Mouse (Mus musculus): ENCODE measurements around the gene Pih1d1.
"Not testable (repeated sequence)": the region's sequence is repeated elsewhere in the genome, so short reads cannot be mapped to it uniquely, and the experiment has no call there.

The Pih1d1 gene

DNA sequence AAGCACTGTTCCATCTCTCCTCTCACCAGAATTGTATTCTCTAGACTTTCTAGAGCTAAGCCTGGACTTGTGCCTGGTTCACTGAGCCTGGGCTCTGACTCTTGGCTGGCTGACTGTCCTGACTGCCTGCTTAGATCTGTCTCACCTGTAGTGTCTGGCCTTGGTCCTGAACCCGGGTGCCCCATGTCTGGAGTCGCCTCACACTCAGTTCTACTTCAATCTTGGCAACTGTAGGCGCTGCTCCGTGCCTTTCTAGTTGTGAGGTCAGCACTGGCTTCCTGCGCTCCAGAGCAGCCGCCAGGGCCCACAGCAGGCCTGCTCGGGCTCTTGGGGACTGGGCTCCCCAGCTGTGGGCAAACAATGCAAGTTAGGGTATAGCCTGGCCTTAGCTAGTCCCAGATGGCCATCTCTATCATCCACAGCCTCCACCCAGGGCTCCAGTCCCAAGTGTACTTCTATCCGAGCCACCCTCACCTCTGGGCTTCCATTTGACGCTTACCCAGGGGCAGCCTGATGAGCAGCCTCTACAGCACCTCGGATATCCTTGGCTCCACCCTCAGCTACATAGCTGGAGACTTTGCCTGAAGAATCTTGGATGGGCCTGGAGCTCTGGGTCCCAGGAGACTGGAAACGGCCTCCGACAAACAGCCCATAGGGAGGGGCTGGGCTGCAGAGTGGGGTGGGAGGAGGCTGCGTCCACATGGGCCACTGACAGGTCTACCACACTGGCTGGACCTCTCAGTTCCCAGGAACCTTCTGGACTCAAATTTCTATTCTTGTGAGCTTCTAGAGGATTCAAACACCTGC lies 9.5 kb upstream of the Pih1d1 start:
- intact Hi-C loops (cut with DNase I), result no loop called here

DNA sequence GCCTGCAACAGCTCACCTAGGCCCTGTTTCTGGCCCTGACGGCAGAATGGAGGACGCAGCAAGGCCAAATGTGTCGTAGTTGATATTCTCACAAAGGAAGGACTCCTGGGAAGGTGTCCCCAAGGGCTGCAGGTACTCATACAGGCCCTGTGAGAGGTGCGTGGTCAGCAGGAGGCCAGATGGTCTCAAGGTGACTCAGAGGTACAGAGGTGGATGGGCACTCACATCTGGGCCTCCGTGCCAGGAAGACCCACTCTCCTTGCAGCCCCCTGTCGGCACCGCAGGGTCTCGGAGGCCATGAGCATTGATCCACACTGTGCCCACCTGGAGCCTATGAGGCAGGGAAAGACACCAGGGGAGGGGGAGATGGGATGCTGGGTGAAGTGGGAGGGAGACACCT lies 8.6 kb upstream of the Pih1d1 start:
- intact Hi-C loops (cut with DNase I), result no loop called here

DNA sequence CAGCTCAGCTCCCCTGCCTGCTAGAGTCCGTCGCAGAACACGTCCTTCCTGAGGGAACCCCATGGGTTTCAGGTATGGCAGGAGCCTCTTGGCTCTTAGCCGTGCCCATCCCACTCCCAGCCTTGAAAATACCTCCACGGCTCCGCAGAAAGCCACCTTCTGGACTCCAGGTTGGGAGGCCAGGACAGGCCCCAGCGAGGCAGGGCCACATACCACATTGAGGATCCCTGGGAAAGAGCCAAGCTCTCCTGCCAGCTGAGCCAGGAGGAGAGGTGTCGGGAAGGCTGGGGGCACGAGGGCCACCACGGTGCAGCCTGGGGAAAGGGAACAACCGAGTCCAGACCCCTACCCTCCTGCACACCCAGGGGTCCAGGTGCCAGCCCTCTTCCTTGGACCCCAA lies 6.8 kb upstream of the Pih1d1 start:
- intact Hi-C loops (cut with DNase I), result no loop called here

DNA sequence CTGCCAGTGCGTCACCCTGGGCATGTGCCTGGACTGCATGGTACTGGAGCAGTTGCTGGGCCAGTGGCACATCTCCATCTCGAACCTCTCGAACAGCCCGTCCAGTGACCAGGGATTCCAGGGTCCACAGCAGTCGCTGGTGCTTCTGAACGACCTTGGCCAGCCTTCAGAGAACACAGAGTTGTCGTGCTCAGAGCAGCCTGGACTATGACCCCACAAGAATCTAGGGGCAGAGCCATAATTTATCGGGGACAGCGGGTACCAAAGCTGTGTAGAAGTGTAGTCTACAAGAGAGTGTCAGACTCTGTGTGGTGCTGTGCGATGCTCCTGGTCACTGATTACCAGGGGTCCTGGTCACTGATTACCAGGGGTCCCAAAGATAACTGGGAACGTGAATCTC lies 6.2 kb upstream of the Pih1d1 start:
- intact Hi-C loops (cut with DNase I), result no loop called here

DNA sequence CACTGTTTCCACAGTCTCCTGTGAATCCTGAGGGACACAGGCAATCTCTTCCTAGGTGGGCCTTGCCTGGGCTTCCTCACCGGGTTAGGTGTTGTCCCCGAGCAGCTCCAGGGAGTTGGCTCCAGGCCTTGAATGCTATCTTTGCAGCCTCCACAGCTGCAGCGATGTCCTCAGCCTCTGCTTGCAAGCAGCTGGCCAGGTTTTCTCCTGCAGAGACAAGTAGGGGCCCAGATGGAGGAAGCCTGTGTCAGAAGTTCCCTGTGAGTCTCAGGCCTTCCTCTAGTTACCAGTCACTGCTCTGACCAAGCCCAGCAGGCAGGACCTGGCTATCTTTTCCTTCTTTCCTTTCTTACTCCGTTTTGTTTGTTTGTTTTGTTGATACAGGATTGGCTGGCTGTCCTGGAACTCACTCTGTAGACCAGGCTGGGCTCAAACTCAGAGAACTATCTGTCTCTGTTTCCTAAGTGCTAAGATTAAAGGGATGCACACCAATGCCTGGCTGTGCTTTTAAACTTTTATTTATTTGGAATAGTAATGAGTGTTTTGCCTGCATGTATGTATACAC lies 5.5 kb upstream of the Pih1d1 start:
- intact Hi-C loops (cut with DNase I), result no loop called here

DNA sequence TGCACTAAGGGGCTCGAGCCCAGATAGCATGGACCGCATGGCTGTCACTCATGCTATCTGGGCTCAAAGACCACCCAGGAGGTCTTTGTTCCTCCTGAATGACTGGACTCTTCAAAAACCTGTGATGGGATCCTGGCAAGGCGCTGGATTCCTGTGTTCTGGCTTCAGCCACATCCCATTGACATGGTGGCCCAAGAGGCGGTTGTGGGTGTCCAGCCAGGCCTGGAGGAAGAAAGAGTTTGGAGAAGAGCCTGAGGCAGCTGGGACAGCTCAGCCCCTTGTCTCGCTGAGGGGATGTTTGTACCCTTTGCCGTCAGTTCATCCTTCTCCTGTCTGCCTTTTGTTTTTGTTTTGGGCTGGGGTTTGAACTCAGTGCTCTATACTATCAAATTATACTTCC lies 4.6 kb upstream of the Pih1d1 start:
- intact Hi-C loops (cut with DNase I), result no loop called here

DNA sequence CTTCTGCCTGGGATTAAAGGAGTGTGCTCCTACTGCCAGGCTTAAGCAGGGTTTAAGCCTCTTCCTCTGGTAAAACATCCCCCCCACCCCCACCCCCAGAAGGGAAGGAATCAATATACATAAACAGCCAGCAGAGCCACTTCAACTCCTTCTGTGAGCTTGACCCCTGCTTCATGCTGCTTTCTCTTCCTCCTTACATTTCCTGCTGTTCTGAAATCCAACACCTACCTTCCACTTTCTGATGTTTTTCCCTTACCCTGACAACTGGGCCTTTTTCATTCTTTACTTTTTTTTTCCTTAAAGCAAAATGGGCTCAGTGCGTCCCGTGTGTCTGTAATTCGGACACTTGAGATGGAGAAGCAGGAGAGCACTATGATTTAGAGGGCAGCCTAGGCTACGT lies 3.8 kb upstream of the Pih1d1 start:
- intact Hi-C loops (cut with DNase I), result no loop called here

DNA sequence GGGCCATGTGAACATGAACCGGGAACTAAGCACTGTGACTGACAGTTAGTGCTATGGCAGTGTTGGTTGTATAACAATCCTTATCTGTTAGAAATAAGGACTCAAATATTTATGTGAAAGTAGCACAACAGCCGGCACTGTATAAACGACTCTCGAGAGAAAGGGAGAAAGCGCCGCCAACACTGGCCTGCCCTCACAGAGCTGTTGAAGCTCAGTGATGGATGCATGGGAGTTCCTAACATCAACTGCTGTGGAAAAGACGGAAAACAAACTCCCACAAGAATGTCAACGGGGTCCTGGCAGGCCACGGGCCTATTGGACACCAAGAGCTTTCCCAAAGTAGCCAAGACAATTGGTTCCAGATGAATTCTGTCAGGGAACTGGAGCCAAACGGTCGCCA lies 2.8 kb upstream of the Pih1d1 start:
- intact Hi-C loops (cut with DNase I), result no loop called here

DNA sequence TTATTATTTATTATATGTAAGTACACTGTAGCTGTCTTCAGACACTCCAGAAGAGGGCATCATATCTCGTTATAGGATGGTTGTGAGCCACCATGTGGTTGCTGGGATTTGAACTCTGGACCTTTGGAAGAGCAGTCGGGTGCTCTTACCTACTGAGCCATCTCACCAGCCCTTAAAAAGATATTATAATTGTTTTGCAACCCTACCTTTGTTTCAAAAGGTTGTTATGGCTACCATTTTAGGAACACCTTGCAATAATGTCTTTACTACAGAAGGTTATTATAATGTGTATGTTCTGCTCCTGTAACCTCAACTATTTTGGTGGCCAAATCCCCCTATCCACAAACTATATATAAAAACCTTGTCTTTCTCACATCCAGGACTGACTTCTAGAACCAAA lies 1.1 kb upstream of the Pih1d1 start:
- intact Hi-C loops (cut with DNase I), result not testable (repeated sequence)

DNA sequence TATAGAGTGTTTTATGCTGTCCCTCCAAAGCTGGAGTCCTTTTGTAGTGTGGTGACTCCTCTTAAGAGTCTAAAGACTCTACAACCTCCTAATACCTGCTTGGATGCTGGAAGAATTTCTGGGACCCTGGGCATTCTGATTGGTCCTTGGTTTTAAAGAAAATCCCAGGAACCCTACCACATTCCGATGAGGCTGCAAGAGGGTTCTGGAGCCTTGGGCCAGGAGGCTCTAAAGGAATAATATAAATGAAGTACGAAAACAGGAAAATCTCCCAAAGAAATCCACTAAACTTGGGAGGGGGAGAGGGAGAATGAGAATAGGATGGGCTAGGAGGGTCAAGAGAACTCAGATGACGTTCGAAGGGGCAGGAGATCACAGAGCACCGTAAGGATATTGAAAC lies 517 bp upstream of the Pih1d1 start:
- intact Hi-C loops (cut with DNase I), result no loop called here

DNA sequence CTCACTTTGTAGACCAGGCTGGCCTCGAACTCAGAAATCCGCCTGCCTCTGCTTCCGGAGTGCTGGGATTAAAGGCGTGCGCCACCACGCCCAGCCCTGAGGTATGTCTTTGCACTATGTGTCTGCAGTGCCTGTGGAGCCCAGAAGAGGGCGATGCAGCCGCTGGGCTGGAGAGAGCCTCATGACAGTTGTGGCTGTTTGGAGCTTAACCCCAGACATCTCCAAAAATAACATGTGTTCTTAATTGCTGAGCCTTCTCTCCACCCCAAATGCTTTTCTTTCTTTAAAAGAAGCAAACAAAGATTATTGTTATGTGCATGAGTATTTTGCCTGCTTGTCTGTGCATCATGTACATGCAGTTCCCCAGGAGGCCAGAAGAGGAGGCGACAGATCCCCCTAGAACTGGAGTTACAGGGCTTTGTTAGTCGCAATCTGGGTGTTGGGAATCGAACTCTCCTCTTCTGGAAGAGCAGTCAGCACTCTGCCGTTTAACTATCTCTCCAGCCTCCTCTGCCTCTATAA lies 951 bp downstream of the Pih1d1 start:
- intact Hi-C loops (cut with DNase I), result no loop called here

DNA sequence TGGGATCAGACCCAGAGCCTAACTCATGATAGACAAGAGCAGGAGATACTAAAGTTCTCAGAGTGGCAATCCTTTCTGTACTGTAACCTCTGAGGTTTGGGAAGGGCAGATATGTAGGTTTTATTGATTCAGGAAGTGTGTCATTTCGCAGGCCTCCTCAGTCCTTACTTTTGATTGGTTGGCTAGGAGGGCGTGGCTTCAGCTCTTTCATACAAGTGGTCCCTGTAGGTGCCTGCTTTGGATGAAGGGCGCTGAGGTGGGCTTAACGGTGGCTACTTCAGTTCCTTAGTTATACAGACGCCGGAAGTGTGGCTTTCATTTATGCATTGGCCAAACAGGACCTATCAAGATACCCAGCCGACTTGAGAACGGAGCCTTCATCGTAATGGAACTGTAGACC lies 1.5 kb downstream of the Pih1d1 start:
- intact Hi-C loops (cut with DNase I), result no loop called here

DNA sequence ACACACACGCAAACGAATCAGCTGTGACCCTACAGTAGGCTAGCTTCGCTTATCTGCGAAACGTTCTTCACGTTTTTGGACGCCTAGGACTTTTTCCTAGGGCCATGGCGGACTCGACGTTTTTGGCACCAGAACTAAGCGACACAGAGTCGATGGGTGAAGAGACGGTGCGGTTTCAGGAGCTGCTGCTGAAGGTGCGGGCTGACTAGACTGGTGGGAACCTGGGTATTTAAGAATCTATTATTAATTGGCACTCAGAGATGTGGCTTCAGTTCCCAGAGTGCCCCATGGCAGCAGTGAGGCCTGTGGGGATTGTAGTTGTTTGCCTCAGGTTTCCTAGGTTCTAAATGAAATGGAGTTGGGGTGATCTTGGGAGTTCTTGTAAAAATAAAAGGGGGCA lies 2.1 kb downstream of the Pih1d1 start:
- intact Hi-C loops (cut with DNase I), result no loop called here

DNA sequence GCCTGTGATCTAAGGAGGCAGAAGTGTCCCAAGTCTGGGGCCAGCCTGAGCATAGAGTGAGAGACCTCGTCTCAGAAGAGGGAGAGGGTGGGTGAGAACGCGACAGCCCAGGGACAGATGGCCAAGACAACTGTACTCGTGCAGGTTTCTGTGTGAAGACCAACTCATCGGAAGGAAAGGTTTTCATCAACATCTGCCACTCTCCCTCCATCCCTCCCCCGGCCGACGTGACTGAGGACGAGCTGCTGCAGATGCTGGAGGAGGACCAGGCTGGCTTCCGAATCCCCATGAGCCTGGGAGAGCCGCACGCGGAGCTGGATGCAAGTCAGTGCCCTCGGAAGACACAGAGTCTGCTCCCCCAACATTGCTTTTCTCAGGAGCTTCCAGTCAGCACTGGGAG lies 3.4 kb downstream of the Pih1d1 start:
- intact Hi-C loops (cut with DNase I), result no loop called here

DNA sequence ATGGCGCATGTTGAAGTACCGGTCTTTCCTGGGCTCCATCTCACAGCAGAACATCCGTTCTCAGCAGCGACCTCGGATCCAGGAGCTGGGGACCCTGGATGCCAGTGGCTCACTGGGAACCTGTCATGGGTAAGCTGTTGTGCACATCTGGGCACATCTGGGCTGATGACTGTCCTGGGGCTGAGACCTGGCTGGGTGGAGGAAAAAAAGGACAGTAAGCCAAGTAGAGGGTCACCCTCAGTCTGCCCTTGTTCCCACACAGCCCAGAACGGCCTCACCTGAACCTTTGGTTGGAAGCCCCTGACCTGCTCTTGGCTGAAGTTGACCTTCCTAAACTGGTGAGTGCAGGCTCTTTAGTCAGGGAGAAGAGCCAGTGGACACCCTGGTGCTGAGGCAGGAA lies 4.9 kb downstream of the Pih1d1 start:
- intact Hi-C loops (cut with DNase I), result no loop called here

DNA sequence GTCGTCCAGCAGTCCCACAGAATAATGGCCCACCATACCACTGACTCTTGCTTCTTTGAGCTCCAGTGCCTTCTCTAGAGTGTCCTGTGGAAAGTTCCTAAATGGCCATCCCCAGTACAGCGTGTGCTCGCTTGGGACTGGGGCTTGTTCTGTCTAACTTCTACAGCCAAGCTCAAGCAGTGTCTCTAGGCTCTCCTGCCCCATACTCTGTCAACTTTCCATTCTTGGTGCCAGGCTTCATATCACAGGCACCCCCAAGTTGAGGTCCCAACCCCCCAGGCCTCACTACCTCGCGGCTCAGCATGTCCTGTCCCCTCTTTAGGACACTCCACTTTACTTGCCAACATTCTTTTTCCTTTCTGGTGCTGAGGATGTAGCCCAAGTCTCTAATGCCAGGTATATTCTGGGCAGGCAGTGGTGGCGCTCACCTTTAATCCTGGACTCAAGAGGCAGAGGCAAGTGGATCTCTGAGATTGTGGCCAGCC lies 6.3 kb downstream of the Pih1d1 start:
- intact Hi-C loops (cut with DNase I), result no loop called here

DNA sequence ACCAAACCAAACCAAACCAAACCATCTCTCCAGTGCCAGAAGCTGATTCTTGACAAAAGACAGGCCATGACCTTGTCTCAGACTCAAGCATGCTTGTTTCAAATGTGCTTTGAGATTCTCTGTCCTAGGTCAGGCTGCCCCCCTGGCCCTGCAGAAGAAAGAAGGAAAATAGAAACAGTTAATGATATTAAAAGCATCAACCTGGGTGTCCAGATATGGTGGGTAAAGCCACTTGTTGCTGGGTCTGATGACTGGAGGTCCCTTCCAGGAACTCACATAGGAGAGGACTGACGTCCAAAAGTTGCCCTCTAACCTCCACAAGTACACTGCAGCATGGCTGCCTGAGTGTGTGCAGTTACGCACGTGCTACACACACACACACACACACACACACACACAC lies 6.8 kb downstream of the Pih1d1 start:
- intact Hi-C loops (cut with DNase I), result no loop called here

DNA sequence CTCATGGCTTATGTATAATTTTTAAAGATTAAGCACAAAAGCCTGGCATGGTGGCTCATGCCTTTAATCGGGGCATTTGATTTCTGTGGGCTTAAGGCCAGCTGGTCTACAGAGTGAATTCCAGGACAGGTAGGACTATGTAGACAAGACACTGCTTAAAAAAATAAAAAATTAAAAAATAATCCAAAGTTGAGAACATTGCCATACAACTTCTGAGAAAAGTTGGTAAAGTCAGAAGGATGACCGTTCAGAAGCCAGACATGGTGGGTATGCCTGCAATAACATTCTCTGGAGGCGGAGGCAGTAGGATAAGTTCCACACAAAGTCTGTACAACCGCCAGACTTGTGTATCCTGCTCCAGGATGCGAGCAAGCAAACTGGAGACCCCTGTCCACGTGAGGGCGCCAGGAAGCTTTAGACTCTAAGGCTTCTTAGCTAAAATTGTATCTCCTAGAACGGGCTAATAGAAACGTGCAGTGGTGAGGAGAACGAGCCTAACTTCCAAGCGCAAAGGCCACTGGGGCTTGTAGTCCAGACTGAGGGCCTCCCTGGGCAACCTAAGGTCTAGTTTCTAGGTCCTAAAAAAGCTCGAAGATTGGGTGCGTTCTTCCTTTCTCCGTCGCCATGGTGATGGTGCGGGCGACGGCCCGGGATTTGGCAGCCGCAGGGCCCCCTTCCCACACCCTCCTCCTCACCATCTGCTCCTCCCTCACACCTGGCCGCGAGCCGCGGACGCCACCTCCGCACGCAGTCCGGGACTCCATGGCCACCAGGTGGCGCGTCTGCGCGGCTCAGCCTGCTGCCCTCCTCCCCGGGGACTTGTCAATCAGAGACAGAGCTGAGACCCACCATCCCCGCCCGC lies 7.7 kb downstream of the Pih1d1 start:
- intact Hi-C loops (cut with DNase I), result loop anchor here (2.0 kb wide), 1 partner anchor 39 kb away; no protein-coding TSS in a partner anchor

DNA sequence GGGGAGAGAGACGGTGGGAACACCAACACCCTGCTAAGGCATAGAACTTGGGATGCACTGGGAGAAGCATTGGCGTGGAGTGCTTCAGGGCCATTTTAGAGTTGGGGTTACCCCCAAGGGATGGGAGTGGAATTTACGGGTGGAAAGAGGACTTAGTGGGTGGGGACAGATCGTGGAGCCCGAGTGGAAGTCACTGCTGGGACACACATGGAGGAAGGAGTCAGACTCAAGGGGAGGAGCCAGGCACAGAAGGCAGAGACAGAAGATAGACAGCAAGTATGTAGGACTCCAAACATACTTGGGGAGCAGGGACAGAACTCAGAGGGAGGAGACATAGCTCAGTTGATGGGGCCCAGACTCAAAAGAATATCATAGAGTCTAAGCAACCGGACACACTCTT lies 8.4 kb downstream of the Pih1d1 start:
- intact Hi-C loops (cut with DNase I), result loop anchor here (2.0 kb wide), 1 partner anchor 38 kb away; no protein-coding TSS in a partner anchor

DNA sequence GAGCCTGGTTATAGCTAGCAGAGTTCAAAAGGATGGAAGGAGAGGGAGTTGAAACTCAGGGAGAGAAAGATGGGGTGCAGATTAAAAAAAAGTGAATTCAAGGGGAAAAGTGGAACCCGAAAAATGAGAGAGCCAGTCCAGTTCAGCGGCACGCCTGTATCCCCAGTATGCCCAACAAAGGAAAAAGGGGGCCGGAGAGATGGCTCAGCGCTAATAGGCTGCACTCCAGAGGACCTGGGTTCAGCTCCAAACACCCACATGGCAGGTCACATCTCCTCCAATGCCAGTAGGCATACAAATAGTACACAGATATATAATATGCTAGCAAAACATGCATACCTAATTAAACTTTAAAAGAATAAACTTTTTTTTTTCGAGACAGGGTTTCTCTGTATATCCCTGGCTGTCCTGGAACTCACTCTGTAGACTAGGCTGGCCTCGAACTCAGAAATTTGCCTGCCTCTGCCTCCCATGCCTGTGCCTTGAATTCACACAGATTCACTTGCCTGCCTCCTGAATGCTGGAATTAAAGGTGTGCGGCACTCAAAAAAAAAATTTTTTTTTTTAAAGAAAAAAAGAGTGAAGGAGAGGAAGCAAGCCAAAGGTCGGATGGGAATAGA lies 9.0 kb downstream of the Pih1d1 start:
- intact Hi-C loops (cut with DNase I), result loop anchor here (2.0 kb wide), 1 partner anchor 38 kb away; no protein-coding TSS in a partner anchor

Measured in adrenal gland (tissue).